Mouse (Mus musculus) splenic B cell, adult 2 months (primary cell): ENCODE measurements at regions not wholly inside any gene's neighbourhood (a gene's known extent, or its start where the extent isn't known, plus 50 kb on each side); places are given as distances from the start of the nearest gene placed in this dataset.
A peak's percentile ranks its signal among the peaks of the same experiment; 100 is the strongest.
"Not testable (repeated sequence)": the region's sequence is repeated elsewhere in the genome, so short reads cannot be mapped to it uniquely, and the experiment has no call there.

Experiments
- DNase-seq: peaks from one replicate; pipeline ENCODE4 v3.0.0-alpha.2; 2011; ENCODE audit warnings: low read depth, low spot score
- H3K27me3 ChIP-seq: 2 replicates; pipeline ENCODE4 v1.6.1; 2012; ENCODE audit warnings: mild to moderate bottlenecking, low read length, moderate library complexity, mixed read lengths; ENCODE audit not compliant: control insufficient read depth, poor library complexity, insufficient read depth, severe bottlenecking
- H3K36me3 ChIP-seq: 2 replicates; pipeline ENCODE4 v1.6.1; 2012; ENCODE audit warnings: mild to moderate bottlenecking, low read length, moderate library complexity, mixed read lengths; ENCODE audit not compliant: control insufficient read depth, poor library complexity, insufficient read depth, severe bottlenecking

GRCm38 (mm10) chr9:86109906-86110305 is 267.7 kb downstream of the Tpbg start:
- no peaks in the 10 kb centered on the region for H3K36me3 ChIP-seq
- H3K27me3 ChIP-seq, result no peaks in the 10 kb centered on the region
- no peak for DNase-seq

GRCm38 (mm10) chr9:86119370-86119769 is 277.2 kb downstream of the Tpbg start:
- no peaks in the 10 kb centered on the region for H3K36me3 ChIP-seq
- H3K27me3 ChIP-seq, result no peaks in the 10 kb centered on the region
- DNase-seq, result no peak

GRCm38 (mm10) chr9:86135617-86136016 is 293.4 kb downstream of the Tpbg start:
- DNase-seq, H3K27me3 ChIP-seq, H3K36me3 ChIP-seq: not testable (repeated sequence)

- DNase-seq, result no peak
- no peaks in the 10 kb centered on the region for H3K27me3 ChIP-seq
- H3K36me3 ChIP-seq, result no peaks in the 10 kb centered on the region
Observed at GRCm38 (mm10) chr9:86145903-86146302, 303.7 kb downstream of the Tpbg start.

GRCm38 (mm10) chr9:86160316-86160715 is 304.4 kb downstream of the Ube2cbp start:
- no peaks in the 10 kb centered on the region for H3K36me3 ChIP-seq
- DNase-seq, result no peak
- no peaks in the 10 kb centered on the region for H3K27me3 ChIP-seq

- peak; percentile 1 for DNase-seq
- Histone ChIP-seq H3K27me3 (no peaks in the 10 kb centered on the region), H3K36me3 (no peaks in the 10 kb centered on the region)
Observed at GRCm38 (mm10) chr9:86166362-86167067, 298.2 kb downstream of the Ube2cbp start.

GRCm38 (mm10) chr9:86170756-86171155 is 294.0 kb downstream of the Ube2cbp start:
- no peaks in the 10 kb centered on the region for H3K27me3 ChIP-seq
- H3K36me3 ChIP-seq, result no peaks in the 10 kb centered on the region
- no peak for DNase-seq

- DNase-seq, result no peak
- H3K27me3 ChIP-seq, result no peaks in the 10 kb centered on the region
- no peaks in the 10 kb centered on the region for H3K36me3 ChIP-seq
Observed at GRCm38 (mm10) chr9:86186751-86187747, 277.7 kb downstream of the Ube2cbp start.

GRCm38 (mm10) chr9:86188873-86189272 is 275.9 kb downstream of the Ube2cbp start:
- no peaks in the 10 kb centered on the region for H3K36me3 ChIP-seq
- no peak for DNase-seq
- no peaks in the 10 kb centered on the region for H3K27me3 ChIP-seq

GRCm38 (mm10) chr9:86205041-86205440 is 259.7 kb downstream of the Ube2cbp start:
- no peak for DNase-seq
- Histone ChIP-seq H3K36me3 (no peaks in the 10 kb centered on the region), H3K27me3 (no peaks in the 10 kb centered on the region)

- H3K36me3 ChIP-seq, result no peaks in the 10 kb centered on the region
- DNase-seq, result no peak
- H3K27me3 ChIP-seq, result no peaks in the 10 kb centered on the region
Observed at GRCm38 (mm10) chr9:86208334-86208925, 256.3 kb downstream of the Ube2cbp start.

- Histone ChIP-seq H3K27me3 (no peaks in the 10 kb centered on the region), H3K36me3 (no peaks in the 10 kb centered on the region)
- DNase-seq, result no peak
Observed at GRCm38 (mm10) chr9:86211267-86211666, 253.5 kb downstream of the Ube2cbp start.

- Histone ChIP-seq H3K36me3 (no peaks in the 10 kb centered on the region), H3K27me3 (no peaks in the 10 kb centered on the region)
- DNase-seq, result no peak
Observed at GRCm38 (mm10) chr9:86219669-86220068, 245.1 kb downstream of the Ube2cbp start.

GRCm38 (mm10) chr9:86224530-86224929 is 240.2 kb downstream of the Ube2cbp start:
- no peak for DNase-seq
- Histone ChIP-seq H3K36me3 (no peaks in the 10 kb centered on the region), H3K27me3 (no peaks in the 10 kb centered on the region)
